Mouse (Mus musculus): ENCODE results near the gene Ptprs.

DNA sequence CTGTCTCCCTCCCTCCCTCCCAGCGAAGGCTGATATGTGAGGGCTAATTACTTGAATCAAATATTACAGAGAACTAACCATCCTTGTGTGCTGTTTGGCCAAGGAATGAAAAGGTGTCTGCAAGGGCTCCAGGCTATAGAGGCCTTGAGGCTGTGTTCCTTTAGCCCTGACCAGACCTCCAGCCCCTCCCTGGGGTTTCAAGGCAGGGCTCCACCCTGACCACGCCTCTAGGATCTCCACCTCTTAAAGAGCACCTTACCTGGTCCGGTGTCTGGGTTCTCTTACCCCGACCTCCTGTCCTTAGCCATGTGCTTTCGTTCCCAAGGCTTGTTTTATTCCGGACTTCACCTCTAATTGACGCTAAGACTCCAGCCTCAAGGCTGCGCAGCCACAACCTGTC lies 66.5 kb downstream of the Ptprs start:
- TF ChIP-seq POLR2A (IDR thresholded peaks at IDR 0.05; ENCODE audit: control insufficient read depth, low read depth, low read length), result no peak
- TF ChIP-seq CTCF (IDR thresholded peaks at IDR 0.05; ENCODE audit: control insufficient read depth, insufficient read depth, insufficient replicate concordance, low read depth, low read length), result no peak
